Mouse (Mus musculus) layer of hippocampus, postnatal 25 days (tissue): ENCODE results near the gene Krtap4-2. TPM values are rescaled to one million over a fixed set of nuclear protein-coding genes. Genes with fewer than 3 reads are reported as not detected.
"Not testable (repeated sequence)": the region's sequence is repeated elsewhere in the genome, so short reads cannot be mapped to it uniquely, and the experiment has no call there.

Experiments used
- DNase-seq, 2 experiments: peaks; one replicate each; pipeline ENCODE4 v3.0.0; 2022; ENCODE audit warnings: mixed read lengths in 2 of 2, low spot score in 1 of 2; ENCODE audit errors: extremely low spot score in 1 of 2
- total RNA-seq, 2 experiments: library from RNA; stranded (reverse); gene quantifications; 2 replicates each; pipeline ENCODE4 v1.2.3; 2021

The Krtap4-2 gene
- total RNA-seq, result not detected

GRCm38 (mm10) chr11:99634653-99635134 is at the start of gene Krtap4-2:
Gene Krtap4-2 (minus strand): TSS chr11:99635084.
- no peak for DNase-seq

- DNase-seq, result no peak
Observed at GRCm38 (mm10) chr11:99683481-99683880, 48.6 kb upstream of the Krtap4-2 start.

GRCm38 (mm10) chr11:99665860-99666259 is 31.0 kb upstream of the Krtap4-2 start, which contains the start of gene Krtap4-6:
Gene Krtap4-6 (minus strand): TSS chr11:99665960.
- no peak for DNase-seq

- no peak for DNase-seq
Observed at GRCm38 (mm10) chr11:99662802-99663201, 27.9 kb upstream of the Krtap4-2 start.

- no peak for DNase-seq
Observed at GRCm38 (mm10) chr11:99659256-99659655, 24.4 kb upstream of the Krtap4-2 start.

- DNase-seq, result not testable (repeated sequence)
Observed at GRCm38 (mm10) chr11:99658467-99659010, 23.7 kb upstream of the Krtap4-2 start, which contains the start of gene Gm11563. Gene Gm11563 (minus strand): TSS chr11:99658960.

- DNase-seq, result no peak
Observed at GRCm38 (mm10) chr11:99657051-99657450, 22.2 kb upstream of the Krtap4-2 start.

- DNase-seq, result no peak
Observed at GRCm38 (mm10) chr11:99650136-99650535, 15.3 kb upstream of the Krtap4-2 start, which contains the start of gene Gm11555. Gene Gm11555 (minus strand): TSS chr11:99650236.

- DNase-seq, result no peak
Observed at GRCm38 (mm10) chr11:99646444-99646843, 11.6 kb upstream of the Krtap4-2 start.

- DNase-seq, result no peak
Observed at GRCm38 (mm10) chr11:99644351-99644750, 9.5 kb upstream of the Krtap4-2 start.

GRCm38 (mm10) chr11:99643635-99644139 is 8.8 kb upstream of the Krtap4-2 start, which contains the start of gene Krtap4-7:
Gene Krtap4-7 (minus strand): TSS chr11:99644089.
- DNase-seq, result not testable (repeated sequence)

- no peak for DNase-seq
Observed at GRCm38 (mm10) chr11:99640926-99641325, 6.0 kb upstream of the Krtap4-2 start.

GRCm38 (mm10) chr11:99637086-99637485 is 2.2 kb upstream of the Krtap4-2 start:
- DNase-seq, result no peak

GRCm38 (mm10) chr11:99633293-99633692 is 1.6 kb downstream of the Krtap4-2 start:
- DNase-seq, result no peak

- no peak for DNase-seq
Observed at GRCm38 (mm10) chr11:99630890-99631289, 4.0 kb downstream of the Krtap4-2 start.

GRCm38 (mm10) chr11:99628138-99628537 is 6.7 kb downstream of the Krtap4-2 start, which contains the start of gene Krtap4-1:
Gene Krtap4-1 (minus strand): TSS chr11:99628238.
- DNase-seq, result no peak

- no peak for DNase-seq
Observed at GRCm38 (mm10) chr11:99620335-99620734, 14.5 kb downstream of the Krtap4-2 start, which contains the start of gene Gm11562. Gene Gm11562 (minus strand): TSS chr11:99620435.

- no peak for DNase-seq
Observed at GRCm38 (mm10) chr11:99614796-99615363, 20.0 kb downstream of the Krtap4-2 start, which contains the start of gene Krtap2-4. Gene Krtap2-4 (minus strand): TSS chr11:99614846.

- not testable (repeated sequence) for DNase-seq
Observed at GRCm38 (mm10) chr11:99610089-99610488, 24.8 kb downstream of the Krtap4-2 start, which contains the start of gene Gm11937. Gene Gm11937 (minus strand): TSS chr11:99610189.

- DNase-seq, result peak in 1 of 2 experiments; percentile 7
Observed at GRCm38 (mm10) chr11:99609126-99609525, 25.8 kb downstream of the Krtap4-2 start.

GRCm38 (mm10) chr11:99603208-99603607 is 31.7 kb downstream of the Krtap4-2 start, which contains the start of gene Gm11938:
Gene Gm11938 (minus strand): TSS chr11:99603308.
- DNase-seq, result not testable (repeated sequence)
